Comparison of ENCODE assay signal across 8 mouse cellular contexts in the genomic region with DNA sequence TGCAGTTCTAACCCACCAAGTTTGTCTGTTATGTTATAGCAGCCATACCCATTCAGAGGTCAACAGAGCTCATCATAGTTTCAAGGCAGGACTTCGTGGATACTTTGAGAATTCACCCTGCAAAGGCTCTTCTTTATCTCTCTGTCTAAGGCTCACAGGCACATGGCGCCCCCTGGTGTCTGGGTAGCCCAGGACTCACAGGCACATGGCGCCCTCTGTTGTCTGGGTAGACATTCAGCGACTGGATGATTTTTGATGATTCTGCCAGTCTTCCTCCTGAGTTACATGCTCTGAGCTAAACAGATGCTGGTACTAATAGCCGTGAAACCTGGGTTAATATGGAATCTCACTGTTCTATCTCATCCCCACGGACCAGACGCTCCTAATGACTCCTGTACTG. TPM values are rescaled to one million over a fixed set of nuclear protein-coding genes. Genes with fewer than 3 reads are reported as not detected.
DNase-seq lines count a peak whose midpoint lies in the region.

No protein-coding gene starts in this region.

- DNase-seq in gastrocnemius, postnatal 10 days, result peak; percentile 36
- DNase-seq in gastrocnemius, postnatal 4 days (ENCODE audit: low spot score in 2 of 2), result no peak
- DNase-seq in 3T3-L1 (ENCODE audit: low read depth, low spot score), result peak; percentile 66
- peak; percentile 65 for DNase-seq in NIH3T3 (ENCODE audit: low read depth)
- DNase-seq in embryo, embryonic 11 days, result peak; percentile 50
- peak; percentile 13 to 42 for DNase-seq in left cerebral cortex, postnatal 36 days (ENCODE audit: low spot score in 2 of 2)
- DNase-seq in right cerebral cortex, postnatal 36 days (ENCODE audit: low spot score in 2 of 2), result peak; percentile 36 to 53
- DNase-seq in ovary, postnatal 14 days (ENCODE audit: low spot score), result no peak

- intact Hi-C loops in left cerebral cortex, postnatal 36 days (cut with DNase I), result no loop called here

RNA-seq across cellular contexts. Expression of a gene that starts 34.3 kb away (rescaled TPM):
- total RNA-seq in gastrocnemius, postnatal 10 days (2021), result under 1 TPM in 1 of 2 experiments, not detected in 1; 0.41 TPM
- not detected for total RNA-seq in gastrocnemius, postnatal 4 days (2021)
- total RNA-seq in left cerebral cortex, postnatal 36 days (2021), result not detected

Comparison
In these comparisons a context has a peak if more than half of its experiments do, and no peak if none do; other contexts are left out.
1. DNase-seq: peak in gastrocnemius, postnatal 10 days (single experiment), 3T3-L1 (single experiment), NIH3T3 (single experiment), embryo, embryonic 11 days (single experiment), left cerebral cortex, postnatal 36 days (2 of 2) and right cerebral cortex, postnatal 36 days (2 of 2); none in gastrocnemius, postnatal 4 days (0 of 2) and ovary, postnatal 14 days (single experiment).